Mouse (Mus musculus) mesoderm, embryonic 11.5 days (tissue): ENCODE measurements at regions not wholly inside any gene's neighbourhood (a gene's known extent, or its start where the extent isn't known, plus 50 kb on each side); places are given as distances from the start of the nearest gene placed in this dataset.
"Not testable (repeated sequence)": the region's sequence is repeated elsewhere in the genome, so short reads cannot be mapped to it uniquely, and the experiment has no call there.

Experiments used
- DNase-seq: peaks from one replicate; pipeline ENCODE4 v3.0.0-alpha.2; 2012; ENCODE audit warnings: low read depth, low spot score

DNA sequence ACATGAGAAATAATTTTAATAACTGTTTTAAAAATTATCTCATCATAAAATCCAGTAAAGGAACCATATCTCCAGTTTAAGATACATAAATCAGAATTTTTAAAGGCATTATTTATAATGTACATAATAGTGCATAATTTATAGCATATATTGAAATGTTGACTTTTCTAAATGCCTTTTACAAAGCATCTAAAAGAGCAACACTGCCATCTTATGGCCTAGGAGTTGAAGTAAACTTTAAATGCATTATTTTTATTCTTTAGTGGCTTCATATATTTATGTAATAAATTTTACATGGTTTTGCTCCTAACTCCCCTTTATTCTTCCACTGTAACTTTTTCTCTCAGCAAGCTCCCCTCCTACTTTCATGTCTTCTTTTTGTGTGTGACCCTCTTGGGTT lies 90.6 kb downstream of the 4921511C20Rik start:
- DNase-seq: peak; percentile 1

DNA sequence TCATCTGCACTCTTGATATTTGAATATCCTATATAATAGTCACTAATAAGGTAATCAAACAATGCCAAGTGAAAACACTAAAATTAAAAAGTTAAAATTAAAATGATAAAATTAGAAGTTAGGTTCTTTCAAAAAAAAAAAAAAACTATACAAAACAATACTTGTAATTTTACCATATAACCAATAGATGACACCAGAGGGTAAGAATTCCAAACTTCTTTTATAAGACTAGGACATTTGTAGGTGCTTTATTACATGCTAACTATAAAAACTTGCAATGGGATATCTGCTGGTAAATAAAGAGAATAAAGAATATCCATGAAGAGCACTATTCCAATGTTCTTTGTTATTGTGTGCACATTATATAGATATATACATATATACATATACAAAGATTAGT lies 125.0 kb downstream of the 4921511C20Rik start:
- DNase-seq: no peak

DNA sequence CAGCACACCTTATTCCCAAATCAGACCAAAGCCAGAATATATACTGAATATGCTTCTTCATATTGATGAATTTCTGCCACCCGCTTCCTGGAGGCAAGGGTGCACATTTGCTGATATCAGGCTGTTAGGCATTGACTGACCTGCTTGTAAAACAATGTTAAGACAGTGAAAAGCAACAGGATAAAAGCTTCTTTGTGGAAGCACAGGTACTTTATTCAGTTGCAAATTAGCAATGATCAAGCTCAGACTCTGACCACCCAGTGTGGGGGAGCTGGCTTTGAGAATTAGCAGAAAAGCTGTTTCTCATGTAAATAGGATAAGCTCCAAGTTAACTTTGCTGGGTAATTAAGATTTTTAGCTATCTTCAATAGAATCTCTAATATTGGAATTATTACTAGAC lies 130.4 kb downstream of the 4921511C20Rik start:
- not testable (repeated sequence) for DNase-seq

DNA sequence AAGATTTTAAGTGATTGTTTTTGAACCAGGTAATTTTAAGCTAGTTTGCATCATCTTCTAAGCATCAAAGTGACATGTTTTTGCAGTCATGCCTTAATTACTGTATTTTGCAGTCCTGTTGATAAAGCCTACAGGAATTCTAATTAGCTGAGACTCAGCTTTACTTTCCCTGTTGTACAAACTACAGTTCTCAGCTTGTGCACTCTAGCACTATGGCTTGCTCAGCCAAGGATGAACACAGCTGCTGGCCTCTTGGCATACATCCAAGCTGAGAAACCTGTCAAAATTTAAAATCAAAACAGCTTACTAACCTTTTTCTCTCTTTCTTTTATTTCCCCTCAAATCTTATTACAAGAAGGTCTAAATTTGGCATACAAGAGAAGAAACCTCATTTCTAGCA lies 159.9 kb downstream of the 4921511C20Rik start:
- DNase-seq: no peak
